Mouse (Mus musculus): ENCODE data around the gene Atic.

GRCm38 (mm10) chr1:71550626-71551195 lies 6.2 kb upstream of the Atic start:
- TF ChIP-seq CTCF (IDR thresholded peaks at IDR 0.05; ENCODE audit: low read depth, low read length) (no peak), POLR2A (IDR thresholded peaks at IDR 0.05; ENCODE audit: extremely low read depth, insufficient read depth, low read length) (no peak)

All from liver, adult 2 months (tissue).